ENCODE assay signal across 8 mouse cellular contexts in genomic region chr8:106150653-106151000, GRCm38 (mm10). TPM values are rescaled to one million over a fixed set of nuclear protein-coding genes. Genes with fewer than 3 reads are reported as not detected.
A peak's percentile ranks its signal among the peaks of the same experiment; 100 is the strongest.
DNase-seq lines count a peak whose midpoint lies in the region; ATAC-seq and TF ChIP-seq lines count a peak whose summit lies in the region.

No protein-coding gene starts in this region.

- H3K4me1 ChIP-seq in heart, embryonic 16.5 days (ENCODE audit: control insufficient read depth, insufficient read depth, low read length): peaks cover 11% of the 10 kb centered on the region
- H3K4me1 ChIP-seq in bone marrow, adult 2 months (ENCODE audit: control insufficient read depth, insufficient read depth, low read length): peaks cover 6% of the 10 kb centered on the region
- peaks cover 9% of the 10 kb centered on the region for H3K4me1 ChIP-seq in hindbrain, embryonic 14.5 days (replicated peaks; ENCODE audit: control insufficient read depth, insufficient read depth, low read length)
- H3K4me1 ChIP-seq in midbrain, embryonic 11.5 days (ENCODE audit: control insufficient read depth, insufficient read depth, low read length): peaks cover 8% of the 10 kb centered on the region

- H3K27me3 ChIP-seq in heart, embryonic 16.5 days (ENCODE audit: control insufficient read depth, insufficient read depth, low read length): no peaks in the 10 kb centered on the region
- H3K27me3 ChIP-seq in hindbrain, embryonic 14.5 days (ENCODE audit: control insufficient read depth, insufficient read depth, low read length): no peaks in the 10 kb centered on the region
- no peaks in the 10 kb centered on the region for H3K27me3 ChIP-seq in midbrain, embryonic 11.5 days (ENCODE audit: control insufficient read depth, insufficient read depth, low read length)

- H3K4me3 ChIP-seq in heart, embryonic 16.5 days (ENCODE audit: low read length): peak overlapping the region; percentile 71
- peak overlapping the region; percentile 82 for H3K4me3 ChIP-seq in bone marrow, adult 2 months (replicated peaks; ENCODE audit: control insufficient read depth, low read depth, low read length)
- H3K4me3 ChIP-seq in hindbrain, embryonic 14.5 days (replicated peaks; ENCODE audit: low read length): peak overlapping the region; percentile 89
- peak overlapping the region; percentile 75 for H3K4me3 ChIP-seq in midbrain, embryonic 11.5 days (ENCODE audit: low read depth, low read length)

- H3K4me2 ChIP-seq in heart, embryonic 16.5 days (ENCODE audit: low read depth, low read length): peak overlapping the region; percentile 73
- H3K4me2 ChIP-seq in hindbrain, embryonic 14.5 days (replicated peaks): peak overlapping the region; percentile 82
- peak overlapping the region; percentile 86 for H3K4me2 ChIP-seq in midbrain, embryonic 11.5 days

- TF ChIP-seq POLR2A in bone marrow, adult 2 months (IDR thresholded peaks at IDR 0.05; ENCODE audit: borderline replicate concordance, control insufficient read depth, low read depth, low read length): no peak

- no peak for DNase-seq in heart, postnatal 10 days
- no peak for DNase-seq in hindbrain, embryonic 14.5 days (ENCODE audit: low spot score)
- no peak for DNase-seq in midbrain, embryonic 11.5 days (ENCODE audit: low spot score, missing footprints)
- DNase-seq in frontal cortex, postnatal 10 days (ENCODE audit: low spot score in 2 of 2): no peak
- no peak for DNase-seq in layer of hippocampus, adult 11-12 months (ENCODE audit: low spot score)
- DNase-seq in cerebellum, adult 11 months: no peak

- no peak; the same call in 1 of the 2 replicates for ATAC-seq in heart, embryonic 16.5 days (replicated peaks; ENCODE audit: extremely low read depth, insufficient read depth, low FRiP score)
- no peak for ATAC-seq in hindbrain, embryonic 14.5 days (ENCODE audit: low FRiP score)
- ATAC-seq in midbrain, embryonic 11.5 days (ENCODE audit: low FRiP score): no peak

- no peak for TF ChIP-seq CTCF in bone marrow, adult 2 months (IDR thresholded peaks at IDR 0.05; ENCODE audit: control insufficient read depth, insufficient read depth, low read length)

- no peak overlapping the region for H3K27ac ChIP-seq in heart, embryonic 16.5 days (ENCODE audit: low read length)
- H3K27ac ChIP-seq in bone marrow, adult 2 months (ENCODE audit: control insufficient read depth, insufficient read depth, low read depth, low read length, poor library complexity): peak overlapping the region; percentile 44
- peak overlapping the region; percentile 70; the same call in 1 of the 2 replicates for H3K27ac ChIP-seq in hindbrain, embryonic 14.5 days
- no peak overlapping the region for H3K27ac ChIP-seq in midbrain, embryonic 11.5 days (ENCODE audit: low read depth, low read length)

- H3K9ac ChIP-seq in heart, embryonic 16.5 days (ENCODE audit: low read length): peak overlapping the region; percentile 78
- peak overlapping the region; percentile 87 for H3K9ac ChIP-seq in hindbrain, embryonic 14.5 days
- peak overlapping the region; percentile 77 for H3K9ac ChIP-seq in midbrain, embryonic 11.5 days (ENCODE audit: low read length)

- H3K9me3 ChIP-seq in heart, embryonic 16.5 days (replicated peaks; ENCODE audit: control insufficient read depth, low read length): no peaks in the 10 kb centered on the region
- H3K9me3 ChIP-seq in hindbrain, embryonic 14.5 days (ENCODE audit: control insufficient read depth, low read length): no peaks in the 10 kb centered on the region
- H3K9me3 ChIP-seq in midbrain, embryonic 11.5 days (ENCODE audit: control insufficient read depth, low read length): no peaks in the 10 kb centered on the region

- intact Hi-C loops in heart, postnatal 10 days (cut with DNase I): no loop called here

- H3K36me3 ChIP-seq in heart, embryonic 16.5 days (ENCODE audit: control insufficient read depth, insufficient read depth): peaks cover 3% of the 10 kb centered on the region; the same call in 1 of the 2 replicates
- peaks cover 10% of the 10 kb centered on the region for H3K36me3 ChIP-seq in hindbrain, embryonic 14.5 days (replicated peaks; ENCODE audit: control insufficient read depth, insufficient read depth)
- H3K36me3 ChIP-seq in midbrain, embryonic 11.5 days (ENCODE audit: control insufficient read depth, insufficient read depth, low read length): peaks cover 3% of the 10 kb centered on the region; the same call in 1 of the 2 replicates

- 20% methylated on average over 8 of the region's 8 CpGs for WGBS in heart, embryonic 16.5 days
- 12% methylated on average over 8 of the region's 8 CpGs for WGBS in bone marrow, adult 2 months
- WGBS in hindbrain, embryonic 14.5 days: 19% methylated on average over 8 of the region's 8 CpGs
- 21% methylated on average over 8 of the region's 8 CpGs for WGBS in midbrain, embryonic 11.5 days

RNA-seq across cellular contexts. Expression of gene Pla2g15, which starts 0.4 kb away (rescaled TPM):
- polyA plus RNA-seq in heart, embryonic 16.5 days (2015; fragmentation: Nextera tagmentation; extraction: Ambion mirVana): 7.7 and 7.8 TPM in 2 replicates
- total RNA-seq in heart, postnatal 10 days (2021): 1 to 10 TPM; 6.9 to 8.0 TPM
- 8.4 and 20.8 TPM in 2 replicates for polyA plus RNA-seq in bone marrow, adult 2 months (2011; ENCODE audit: insufficient read depth, insufficient read length, low replicate concordance, missing spikeins)
- 7.9 and 9.1 TPM in 2 replicates for polyA plus RNA-seq in hindbrain, embryonic 14.5 days (2014; fragmentation: Nextera tagmentation; extraction: Ambion mirVana)
- polyA plus RNA-seq in midbrain, embryonic 11.5 days (2014; fragmentation: Nextera tagmentation; extraction: Ambion mirVana): 6.4 and 6.9 TPM in 2 replicates

RNA-seq across cellular contexts. Expression of gene Esrp2, which starts 13.9 kb away (rescaled TPM):
- 1.9 and 6.6 TPM in 2 replicates for polyA plus RNA-seq in heart, embryonic 16.5 days (2015; fragmentation: Nextera tagmentation; extraction: Ambion mirVana)
- total RNA-seq in heart, postnatal 10 days (2021): 1 to 10 TPM in 1 of 2 experiments, under 1 TPM in 1; 0.64 to 1.2 TPM
- polyA plus RNA-seq in bone marrow, adult 2 months (2011; ENCODE audit: insufficient read depth, insufficient read length, low replicate concordance, missing spikeins): not detected in 2 replicates
- 0.19 TPM in 1 of 2 replicates, not detected in the other for polyA plus RNA-seq in hindbrain, embryonic 14.5 days (2014; fragmentation: Nextera tagmentation; extraction: Ambion mirVana)
- polyA plus RNA-seq in midbrain, embryonic 11.5 days (2014; fragmentation: Nextera tagmentation; extraction: Ambion mirVana): 0.88 and 0.89 TPM in 2 replicates

RNA-seq across cellular contexts. Expression of gene Slc7a6, which starts 18.0 kb away (rescaled TPM):
- 21.1 and 28.5 TPM in 2 replicates for polyA plus RNA-seq in heart, embryonic 16.5 days (2015; fragmentation: Nextera tagmentation; extraction: Ambion mirVana)
- total RNA-seq in heart, postnatal 10 days (2021): 10 to 100 TPM; 17.8 to 20.3 TPM
- polyA plus RNA-seq in bone marrow, adult 2 months (2011; ENCODE audit: insufficient read depth, insufficient read length, low replicate concordance, missing spikeins): 3.7 and 8.3 TPM in 2 replicates
- polyA plus RNA-seq in hindbrain, embryonic 14.5 days (2014; fragmentation: Nextera tagmentation; extraction: Ambion mirVana): 65.8 and 67.3 TPM in 2 replicates
- 88.3 and 89.4 TPM in 2 replicates for polyA plus RNA-seq in midbrain, embryonic 11.5 days (2014; fragmentation: Nextera tagmentation; extraction: Ambion mirVana)

Comparison
In these comparisons a context has a peak if more than half of its experiments do, and no peak if none do; other contexts are left out.
1. H3K27ac ChIP-seq: peak in bone marrow, adult 2 months (single experiment) and hindbrain, embryonic 14.5 days (single experiment); none in heart, embryonic 16.5 days (single experiment) and midbrain, embryonic 11.5 days (single experiment).
2. Peak in every context shown above with its lines, with median percentiles within 50 percentile points of each other: H3K4me2 ChIP-seq, H3K4me3 ChIP-seq and H3K9ac ChIP-seq.